Mouse (Mus musculus) ES-Bruce4 (cell line): ENCODE measurements around the gene Ubtf. TPM values are rescaled to one million over a fixed set of nuclear protein-coding genes. Genes with fewer than 3 reads are reported as not detected.

Experiments used
- H3K27ac ChIP-seq: 2 replicates; pipeline ENCODE4 v1.5.1; 2012; ENCODE audit warnings: low read length, inconsistent platforms; ENCODE audit not compliant: insufficient read depth
- H3K27me3 ChIP-seq: 2 replicates; pipeline ENCODE4 v1.6.1; 2012; ENCODE audit warnings: mild to moderate bottlenecking, low read length, inconsistent platforms; ENCODE audit not compliant: control insufficient read depth, poor library complexity, insufficient read depth, severe bottlenecking
- H3K36me3 ChIP-seq: 2 replicates; pipeline ENCODE4 v1.6.1; 2012; ENCODE audit warnings: inconsistent platforms, mild to moderate bottlenecking, low read length, moderate library complexity; ENCODE audit not compliant: control insufficient read depth, poor library complexity, insufficient read depth, severe bottlenecking
- H3K4me1 ChIP-seq: one replicate; pipeline ENCODE4 v1.8.1; 2011; ENCODE audit warnings: low read length; ENCODE audit not compliant: control insufficient read depth, insufficient read depth
- H3K4me3 ChIP-seq: 2 replicates; pipeline ENCODE4 v1.5.1; 2011; ENCODE audit warnings: low read depth, mild to moderate bottlenecking, low read length
- H3K9ac ChIP-seq: 2 replicates; pipeline ENCODE4 v1.6.1; 2012; ENCODE audit warnings: low read depth, mild to moderate bottlenecking, inconsistent platforms; ENCODE audit not compliant: poor library complexity, severe bottlenecking
- H3K9me3 ChIP-seq: replicated peaks from 2 replicates; pipeline ENCODE4 v1.6.1; 2012; ENCODE audit warnings: mild to moderate bottlenecking, low read length, inconsistent platforms; ENCODE audit not compliant: control insufficient read depth, poor library complexity, insufficient read depth, severe bottlenecking
- CTCF ChIP-seq: IDR thresholded peaks from one replicate; pipeline ENCODE4 v1.8.1; 2011; ENCODE audit warnings: low read depth, low read length
- EP300 ChIP-seq: IDR thresholded peaks from 2 replicates; pipeline ENCODE4 v1.6.1; 2011; ENCODE audit warnings: low read depth, low read length; ENCODE audit not compliant: insufficient read depth
- POLR2A ChIP-seq: IDR thresholded peaks from one replicate; pipeline ENCODE4 v1.8.1; 2011; ENCODE audit warnings: low read length; ENCODE audit not compliant: insufficient read depth
- polyA plus RNA-seq: library from polyadenylated mRNA; stranded (reverse); fragments of >200 nt; gene quantifications from 2 replicates; pipeline ENCODE4 v1.2.4, GENCODE M21; 2011; ENCODE audit warnings: low read depth; ENCODE audit not compliant: missing spikeins, insufficient read depth, insufficient read length

Gene Ubtf
- polyA plus RNA-seq, 1 experiment, result 82.0 TPM

DNA sequence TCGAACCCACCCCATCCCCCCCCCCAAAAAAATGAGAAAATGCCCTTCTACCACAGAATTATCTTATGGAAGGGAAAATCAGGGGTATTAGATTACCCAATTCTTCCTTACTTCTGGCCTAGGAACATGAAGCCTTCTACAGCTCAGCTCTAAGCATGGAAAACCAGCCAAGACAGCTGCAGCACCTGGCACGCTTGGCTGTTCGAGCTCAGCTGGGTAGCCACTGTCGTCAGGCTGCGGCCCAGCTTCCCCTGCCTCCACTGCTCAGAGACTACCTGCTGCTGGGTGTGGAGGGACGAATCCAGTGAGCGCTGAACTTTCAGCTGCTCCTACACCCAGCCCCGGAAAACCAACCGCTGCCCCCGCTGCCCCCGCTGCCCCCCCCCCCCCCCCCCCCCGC lies 41.8 kb downstream of the Ubtf start:
- Histone ChIP-seq H3K9ac (no peak overlapping the region), H3K9me3 (no peaks in the 10 kb centered on the region), H3K36me3 (no peaks in the 10 kb centered on the region), H3K27me3 (no peaks in the 10 kb centered on the region), H3K4me1 (no peaks in the 10 kb centered on the region), H3K27ac (no peak overlapping the region), H3K4me3 (no peak overlapping the region)
- TF ChIP-seq CTCF (no peak), EP300 (no peak), POLR2A (no peak)

DNA sequence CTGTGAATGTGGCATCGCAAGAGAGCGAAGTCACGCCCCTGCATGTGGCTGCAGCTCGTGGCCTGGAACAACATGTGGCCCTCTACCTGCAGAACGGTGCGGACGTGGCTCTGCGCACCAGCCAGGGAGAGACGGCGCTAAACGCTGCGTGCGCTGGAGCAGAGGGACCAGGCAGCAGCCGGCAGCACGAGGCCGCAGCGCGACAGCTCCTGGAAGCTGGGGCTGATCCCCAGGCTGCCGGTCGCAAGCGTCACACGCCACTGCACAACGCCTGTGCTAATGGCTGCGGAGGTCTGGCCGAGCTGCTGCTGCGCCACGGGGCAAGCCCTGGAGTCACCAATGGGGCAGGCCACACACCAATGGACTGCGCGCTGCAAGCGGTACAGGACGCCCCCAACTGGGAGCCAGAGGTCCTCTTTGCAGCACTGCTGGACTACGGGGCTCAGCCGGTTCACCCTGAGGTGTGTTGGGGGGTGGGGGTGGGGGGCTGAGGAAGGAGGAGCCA lies 43.1 kb downstream of the Ubtf start:
- H3K9me3 ChIP-seq, result no peaks in the 10 kb centered on the region
- H3K36me3 ChIP-seq, result no peaks in the 10 kb centered on the region
- no peaks in the 10 kb centered on the region for H3K27me3 ChIP-seq
- H3K4me3 ChIP-seq, result peak overlapping the region; percentile 24
- H3K4me1 ChIP-seq, result no peaks in the 10 kb centered on the region
- H3K9ac ChIP-seq, result peak overlapping the region; percentile 17
- TF ChIP-seq EP300 (no peak), CTCF (peak; percentile 24), POLR2A (no peak)
- no peak overlapping the region for H3K27ac ChIP-seq

DNA sequence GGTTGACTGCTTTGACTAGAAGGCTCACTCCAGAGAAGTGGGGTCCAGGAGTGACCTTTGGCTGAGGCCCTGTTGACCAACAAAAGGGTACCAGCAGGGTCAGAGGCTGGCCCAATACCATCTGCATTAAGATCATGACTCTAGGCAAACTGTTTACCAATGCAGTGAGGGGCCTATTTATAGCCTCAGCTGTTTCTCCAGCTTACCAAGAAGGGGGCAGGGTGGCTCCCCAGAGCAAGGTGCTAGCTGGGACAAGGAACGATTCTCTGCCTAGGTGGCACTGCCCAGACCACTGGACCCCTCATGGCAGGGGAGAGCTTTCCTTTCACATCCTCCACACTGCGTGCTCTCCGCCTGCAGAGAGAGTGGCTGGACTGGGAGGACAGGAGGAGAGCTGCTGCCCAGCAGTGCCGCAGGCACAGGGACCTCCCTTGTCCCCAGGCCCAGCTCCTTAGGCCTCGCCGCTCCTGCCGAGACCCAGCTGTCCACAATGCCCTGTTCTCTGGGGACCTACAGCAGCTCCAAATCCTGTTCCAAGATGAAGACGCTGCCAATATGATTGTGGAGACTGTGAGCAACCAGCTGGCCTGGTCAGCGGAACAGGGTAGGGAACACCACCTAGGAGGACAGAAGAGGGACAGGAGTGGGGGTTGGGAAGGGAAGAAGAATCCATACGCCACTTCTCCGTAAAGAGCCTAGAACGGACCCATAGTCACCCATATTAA lies 50.9 kb downstream of the Ubtf start, which contains the start of gene Asb16:
Gene Asb16 (plus strand): TSS at position 224 of the 725 bp plus-strand sequence.
- Histone ChIP-seq H3K27ac (peak within 1 kb of the TSS; percentile 33), H3K4me1 (peaks cover 10% of the 10 kb centered on the region), H3K36me3 (0 out of 2 replicates have a peak, but pooled peaks cover 5% of the 10 kb centered on the region), H3K9ac (no peak within 1 kb of the TSS), H3K4me3 (no peak within 1 kb of the TSS), H3K27me3 (no peaks in the 10 kb centered on the region), H3K9me3 (no peaks in the 10 kb centered on the region)
- TF ChIP-seq CTCF, result no peak
- no peak for TF ChIP-seq EP300
- TF ChIP-seq POLR2A, result no peak

DNA sequence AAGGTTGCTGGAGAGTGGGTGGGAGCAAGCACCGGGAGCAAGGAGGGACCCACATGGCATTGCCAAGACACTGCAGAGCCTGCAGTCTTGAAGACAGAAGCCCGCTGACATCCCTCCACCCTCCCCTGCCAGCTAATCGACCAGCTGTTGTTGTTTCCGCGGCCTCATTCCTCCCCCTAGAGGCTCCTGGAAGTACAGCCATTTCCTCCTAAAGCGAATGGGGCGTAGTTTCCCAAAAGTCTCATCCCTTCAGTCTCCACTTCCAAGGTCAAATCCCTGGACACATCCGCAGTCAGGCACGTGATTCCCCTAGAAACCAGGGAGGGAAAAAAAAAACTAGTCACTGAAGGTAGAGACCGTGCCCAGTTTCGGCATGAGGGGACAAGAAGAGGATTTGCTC lies 52.1 kb downstream of the Ubtf start:
- peaks cover 10% of the 10 kb centered on the region for H3K4me1 ChIP-seq
- no peaks in the 10 kb centered on the region for H3K9me3 ChIP-seq
- H3K36me3 ChIP-seq, result peaks cover 11% of the 10 kb centered on the region
- H3K4me3 ChIP-seq, result no peak overlapping the region
- H3K9ac ChIP-seq, result no peak overlapping the region
- 0 out of 2 replicates have a peak, but pooled peaks have one; percentile 39 for TF ChIP-seq EP300
- no peak for TF ChIP-seq POLR2A
- peak; percentile 59 for TF ChIP-seq CTCF
- peak overlapping the region; percentile 33 for H3K27ac ChIP-seq
- H3K27me3 ChIP-seq, result no peaks in the 10 kb centered on the region

DNA sequence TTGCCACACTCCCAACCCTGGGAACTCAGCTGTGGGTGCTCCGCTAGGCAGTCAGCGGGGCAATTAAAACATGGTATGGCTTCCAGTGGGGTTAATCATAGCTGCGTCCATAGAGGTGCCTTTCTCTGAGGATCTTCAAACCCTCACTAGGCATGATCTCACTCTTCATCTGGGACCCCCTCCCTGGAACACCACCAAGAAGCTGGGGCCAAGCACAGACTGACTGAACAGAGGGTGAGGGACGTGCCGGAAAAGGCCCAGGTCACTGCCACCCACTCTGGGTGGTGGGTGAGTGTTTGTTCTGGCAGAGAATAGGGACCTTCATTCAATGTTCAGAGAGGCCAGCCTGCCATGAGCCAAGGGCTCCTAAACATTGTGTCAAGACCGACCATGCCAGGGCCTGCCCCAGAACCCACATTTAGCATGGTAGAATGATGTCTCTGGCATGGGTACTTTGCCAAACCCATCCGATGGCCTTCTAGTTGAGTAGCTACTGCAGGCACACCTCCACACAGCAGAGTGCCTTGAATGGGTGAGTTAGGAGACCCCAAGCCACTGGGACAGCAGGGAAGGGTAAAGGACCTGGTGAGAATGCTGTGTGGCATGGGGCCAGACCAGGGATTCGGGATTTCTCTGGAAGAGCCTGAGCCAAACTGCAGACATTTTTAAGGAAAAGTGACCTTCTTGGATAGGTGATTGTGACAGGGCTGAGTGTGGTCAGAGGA lies 52.7 kb downstream of the Ubtf start:
- Histone ChIP-seq H3K9ac (no peak overlapping the region), H3K4me1 (peaks cover 10% of the 10 kb centered on the region), H3K27me3 (no peaks in the 10 kb centered on the region), H3K9me3 (no peaks in the 10 kb centered on the region), H3K36me3 (peaks cover 17% of the 10 kb centered on the region), H3K27ac (peak overlapping the region; percentile 21), H3K4me3 (no peak overlapping the region)
- no peak for TF ChIP-seq CTCF

DNA sequence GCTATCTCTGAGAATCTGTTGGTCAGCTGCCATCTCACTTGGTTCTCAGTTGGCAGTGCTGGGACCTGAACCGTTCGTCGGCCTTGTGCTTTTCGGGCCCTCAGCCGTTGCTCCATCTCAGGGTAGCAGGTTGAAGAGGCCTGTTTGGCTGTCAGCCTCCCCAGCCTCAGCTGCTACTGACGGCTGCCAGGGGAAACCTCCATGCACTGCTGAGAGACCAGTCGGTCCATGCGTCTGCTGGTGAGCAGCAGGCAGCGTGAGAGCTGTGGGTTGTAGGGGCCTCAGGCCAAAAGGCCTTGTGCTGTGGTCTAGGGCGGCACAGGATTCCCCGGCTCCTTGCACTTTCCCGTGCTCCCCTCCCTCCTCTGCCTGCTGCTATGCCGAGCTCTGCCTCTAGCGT lies 53.7 kb downstream of the Ubtf start:
- Histone ChIP-seq H3K9me3 (no peaks in the 10 kb centered on the region), H3K36me3 (peaks cover 22% of the 10 kb centered on the region), H3K9ac (no peak overlapping the region), H3K27ac (0 out of 2 replicates have a peak overlapping the region, but pooled peaks have one; percentile 1), H3K4me3 (no peak overlapping the region), H3K27me3 (no peaks in the 10 kb centered on the region), H3K4me1 (peaks cover 10% of the 10 kb centered on the region)
- TF ChIP-seq POLR2A, result no peak
- TF ChIP-seq EP300, result no peak
- TF ChIP-seq CTCF, result no peak
